Mouse (Mus musculus) erythroblast, embryonic 14.5 days (primary cell): Measurements from ENCODE around the gene Dnm1.

Source experiments
- GATA1 ChIP-seq: IDR thresholded peaks from 2 replicates; pipeline ENCODE4 v1.6.1; 2012; ENCODE audit warnings: low read length, inconsistent platforms, mixed read lengths
- TAL1 ChIP-seq: IDR thresholded peaks from 3 replicates; pipeline ENCODE4 v1.6.1; 2012; ENCODE audit warnings: low read length, inconsistent platforms, mixed read lengths

- no peak for TF ChIP-seq TAL1
- no peak for TF ChIP-seq GATA1
Measured at GRCm38 (mm10) chr2:32322754-32323741, 30.1 kb downstream of the Dnm1 start.
